Mouse (Mus musculus) intestine, embryonic 14.5 days (tissue): ENCODE results near the gene Glp2r. TPM values are rescaled to one million over a fixed set of nuclear protein-coding genes. Genes with fewer than 3 reads are reported as not detected.

Source experiments
- ATAC-seq: fragments of 200-750 bp; cut with Nextera tagmentation; replicated peaks from 2 replicates; pipeline ENCODE4 v1.8.0; 2017; ENCODE audit warnings: low read depth, moderate number of reproducible peaks, moderate TSS enrichment, moderate library complexity; ENCODE audit not compliant: low FRiP score, low TSS enrichment
- DNase-seq: peaks from one replicate; pipeline ENCODE4 v3.0.0-alpha.2; 2018; ENCODE audit warnings: low spot score
- H3K27ac ChIP-seq: fragments of 300-500 bp; sonication (generic); 2 replicates; pipeline ENCODE4 v1.5.1; 2014; ENCODE audit warnings: low read depth, mild to moderate bottlenecking, control low read depth
- H3K27me3 ChIP-seq: fragments of 300-500 bp; sonication (generic); replicated peaks from 2 replicates; pipeline ENCODE4 v1.6.1; 2014; ENCODE audit warnings: low read length, control low read depth; ENCODE audit not compliant: control insufficient read depth, insufficient read depth
- H3K36me3 ChIP-seq: fragments of 300-500 bp; sonication (generic); 2 replicates; pipeline ENCODE4 v1.6.1; 2014; ENCODE audit warnings: low read length, control low read depth; ENCODE audit not compliant: control insufficient read depth, insufficient read depth
- H3K4me1 ChIP-seq: fragments of 300-500 bp; sonication (generic); replicated peaks from 2 replicates; pipeline ENCODE4 v1.6.1; 2014; ENCODE audit warnings: low read length, control low read depth, mixed read lengths; ENCODE audit not compliant: control insufficient read depth, insufficient read depth
- H3K4me2 ChIP-seq: fragments of 300-500 bp; sonication (generic); 2 replicates; pipeline ENCODE4 v1.6.1; 2014; ENCODE audit warnings: low read length
- H3K4me3 ChIP-seq: fragments of 300-500 bp; sonication (generic); 2 replicates; pipeline ENCODE4 v1.5.1; 2014; ENCODE audit warnings: low read depth, low read length, control low read depth, mixed read lengths
- H3K9ac ChIP-seq: fragments of 300-500 bp; sonication (generic); 2 replicates; pipeline ENCODE4 v1.6.1; 2014; ENCODE audit warnings: mild to moderate bottlenecking, low read length
- H3K9me3 ChIP-seq: fragments of 300-500 bp; sonication (generic); 2 replicates; pipeline ENCODE4 v1.6.1; 2016; ENCODE audit warnings: low read length, control low read depth; ENCODE audit not compliant: control insufficient read depth
- WGBS: fragments of 180-500 bp; shearing (Covaris S2); extraction: QIAGEN DNeasy Blood & Tissue Kit; methylation state at CpG from one replicate; pipeline ENCODE4 v1.1.7; 2014; 5-methylcytosine and 5-hydroxymethylcytosine counted together
- polyA plus RNA-seq: library from polyadenylated mRNA; unstranded; fragments of >200 nt; fragmentation: Nextera tagmentation; extraction: Ambion mirVana; gene quantifications from 2 replicates; pipeline ENCODE4 v1.2.1, GENCODE M21; 2014

Glp2r gene
- polyA plus RNA-seq, 1 experiment from 2014 or later = 3.6 TPM

- ATAC-seq (no peak), DNase-seq (no peak)
- Histone ChIP-seq H3K9me3 (no peaks in the 10 kb centered on the region), H3K4me1 (no peaks in the 10 kb centered on the region), H3K36me3 (no peaks in the 10 kb centered on the region), H3K4me2 (no peak overlapping the region), H3K4me3 (no peak overlapping the region), H3K9ac (no peak overlapping the region), H3K27me3 (no peaks in the 10 kb centered on the region), H3K27ac (no peak overlapping the region)
- WGBS = 67% methylated on average over 5 of the region's 5 CpGs
These were observed 98.8 kb downstream of the Glp2r start for GRCm38 (mm10) chr11:67672140-67672539.

- no peaks in the 10 kb centered on the region for H3K36me3 ChIP-seq
- H3K27me3 ChIP-seq = no peaks in the 10 kb centered on the region
- no peak overlapping the region for H3K27ac ChIP-seq
- H3K4me1 ChIP-seq = no peaks in the 10 kb centered on the region
- no peaks in the 10 kb centered on the region for H3K9me3 ChIP-seq
- no peak overlapping the region for H3K9ac ChIP-seq
- no peak overlapping the region for H3K4me2 ChIP-seq
- H3K4me3 ChIP-seq = no peak overlapping the region
- DNase-seq (no peak), ATAC-seq (no peak)
- WGBS = 91% methylated on average over 6 of the region's 6 CpGs
These were observed 100.9 kb downstream of the Glp2r start for GRCm38 (mm10) chr11:67670031-67670430.

GRCm38 (mm10) chr11:67668460-67669007 is 102.4 kb downstream of the Glp2r start:
- H3K36me3 ChIP-seq = no peaks in the 10 kb centered on the region
- H3K4me1 ChIP-seq = no peaks in the 10 kb centered on the region
- no peak overlapping the region for H3K27ac ChIP-seq
- no peak overlapping the region for H3K4me2 ChIP-seq
- no peaks in the 10 kb centered on the region for H3K27me3 ChIP-seq
- no peak for DNase-seq
- 91% methylated on average over 3 of the region's 3 CpGs for WGBS
- no peaks in the 10 kb centered on the region for H3K9me3 ChIP-seq
- no peak overlapping the region for H3K4me3 ChIP-seq
- ATAC-seq = no peak
- H3K9ac ChIP-seq = no peak overlapping the region

- ATAC-seq = no peak
- H3K27me3 ChIP-seq = no peaks in the 10 kb centered on the region
- 84% methylated on average over 13 of the region's 13 CpGs for WGBS
These were observed 103.2 kb downstream of the Glp2r start for GRCm38 (mm10) chr11:67667531-67668332.

GRCm38 (mm10) chr11:67666129-67666528 is 104.8 kb downstream of the Glp2r start:
- Histone ChIP-seq H3K27me3 (no peaks in the 10 kb centered on the region), H3K4me2 (no peak overlapping the region), H3K4me3 (no peak overlapping the region), H3K27ac (no peak overlapping the region), H3K9me3 (no peaks in the 10 kb centered on the region), H3K9ac (no peak overlapping the region), H3K36me3 (no peaks in the 10 kb centered on the region), H3K4me1 (no peaks in the 10 kb centered on the region)
- no peak for ATAC-seq
- whole genome bisulfite sequencing = 86% methylated on average over 5 of the region's 5 CpGs
- no peak for DNase-seq

More at GRCm38 (mm10) chr11:67667531-67668332, 103.2 kb downstream of the Glp2r start:
- Histone ChIP-seq H3K4me3 (no peak overlapping the region), H3K4me1 (no peaks in the 10 kb centered on the region), H3K4me2 (no peak overlapping the region), H3K9ac (no peak overlapping the region), H3K36me3 (no peaks in the 10 kb centered on the region), H3K27ac (no peak overlapping the region), H3K9me3 (no peaks in the 10 kb centered on the region)
- DNase-seq = no peak

- WGBS = 80% methylated on average over 6 of the region's 6 CpGs
- H3K9ac ChIP-seq = no peak overlapping the region
- ATAC-seq (no peak), DNase-seq (no peak)
- H3K4me2 ChIP-seq = no peak overlapping the region
- no peaks in the 10 kb centered on the region for H3K4me1 ChIP-seq
- no peaks in the 10 kb centered on the region for H3K9me3 ChIP-seq
- no peaks in the 10 kb centered on the region for H3K27me3 ChIP-seq
- H3K36me3 ChIP-seq = no peaks in the 10 kb centered on the region
- no peak overlapping the region for H3K4me3 ChIP-seq
- H3K27ac ChIP-seq = no peak overlapping the region
These were observed 106.0 kb downstream of the Glp2r start for GRCm38 (mm10) chr11:67664918-67665317.

GRCm38 (mm10) chr11:67664261-67664660 is 106.7 kb downstream of the Glp2r start:
- DNase-seq (no peak), ATAC-seq (no peak)
- no peak overlapping the region for H3K27ac ChIP-seq
- H3K9ac ChIP-seq = no peak overlapping the region
- H3K4me1 ChIP-seq = no peaks in the 10 kb centered on the region
- no peak overlapping the region for H3K4me2 ChIP-seq
- no peak overlapping the region for H3K4me3 ChIP-seq
- H3K36me3 ChIP-seq = no peaks in the 10 kb centered on the region
- H3K9me3 ChIP-seq = no peaks in the 10 kb centered on the region
- no peaks in the 10 kb centered on the region for H3K27me3 ChIP-seq
- 75% methylated on average over 3 of the region's 3 CpGs for WGBS

- WGBS = 97% methylated on average over 4 of the region's 4 CpGs
- no peaks in the 10 kb centered on the region for H3K9me3 ChIP-seq
- no peak overlapping the region for H3K9ac ChIP-seq
- H3K4me3 ChIP-seq = no peak overlapping the region
- no peak overlapping the region for H3K4me2 ChIP-seq
- H3K27me3 ChIP-seq = no peaks in the 10 kb centered on the region
- H3K27ac ChIP-seq = no peak overlapping the region
- H3K4me1 ChIP-seq = no peaks in the 10 kb centered on the region
- H3K36me3 ChIP-seq = no peaks in the 10 kb centered on the region
- ATAC-seq (no peak), DNase-seq (no peak)
These were observed 107.5 kb downstream of the Glp2r start for GRCm38 (mm10) chr11:67663437-67663836.

GRCm38 (mm10) chr11:67661465-67661864 is 109.5 kb downstream of the Glp2r start:
- Histone ChIP-seq H3K9me3 (no peaks in the 10 kb centered on the region), H3K4me1 (no peaks in the 10 kb centered on the region), H3K36me3 (no peaks in the 10 kb centered on the region), H3K4me3 (no peak overlapping the region), H3K27ac (no peak overlapping the region), H3K27me3 (no peaks in the 10 kb centered on the region), H3K9ac (no peak overlapping the region), H3K4me2 (no peak overlapping the region)
- no peak for ATAC-seq
- DNase-seq = no peak
- WGBS = 83% methylated on average over 8 of the region's 8 CpGs
